Mouse (Mus musculus): ENCODE measurements at regions not wholly inside any gene's neighbourhood (a gene's known extent, or its start where the extent isn't known, plus 50 kb on each side); places are given as distances from the start of the nearest gene placed in this dataset.

DNA sequence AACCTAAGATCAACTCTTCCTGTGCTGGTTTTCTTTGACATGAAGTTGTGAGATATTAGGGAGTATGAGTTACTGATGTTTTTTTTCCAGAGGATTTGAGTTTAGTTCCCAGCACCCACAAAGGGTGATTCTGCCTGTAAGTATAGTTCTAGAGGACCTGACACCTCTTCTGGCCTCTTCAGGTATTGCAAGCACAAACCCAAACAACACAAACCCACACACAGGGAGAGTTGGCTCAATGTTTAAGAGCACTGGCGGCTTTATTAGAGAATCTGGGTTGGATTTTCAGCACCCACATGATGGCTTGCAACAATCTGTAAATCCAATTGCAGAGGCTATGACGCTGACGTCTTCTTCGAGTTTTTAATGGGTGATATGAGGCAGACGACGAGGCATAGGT, 451.7 kb downstream of the Bckdhb start:
- TF ChIP-seq POLR2A (IDR thresholded peaks at IDR 0.05; ENCODE audit: low read depth, low read length): no peak
- TF ChIP-seq CTCF (IDR thresholded peaks at IDR 0.05; ENCODE audit: extremely low read depth, insufficient read length, insufficient replicate concordance, low read depth, low read length): no peak

Measured in small intestine, adult 2 months (tissue).